ENCODE assay signal across 21 mouse cellular contexts in genomic region chrX:52795816-52796215, GRCm38 (mm10). TPM values are rescaled to one million over a fixed set of nuclear protein-coding genes. Genes with fewer than 3 reads are reported as not detected.
DNase-seq lines count a peak whose midpoint lies in the region; ATAC-seq lines count a peak whose summit lies in the region.
"Had no signal": no experiment of that assay in that cellular context is flagged by ENCODE, and none has a peak within 500 bp of the region (broad histone marks: within the 10 kb centered on the region; RNA-seq: fewer than 3 reads in every experiment).

No protein-coding gene starts in this region.

- 12% methylated on average over 8 of the region's 8 CpGs for WGBS in hindbrain, embryonic 11.5 days
- 20% methylated on average over 8 of the region's 8 CpGs for WGBS in hindbrain, embryonic 16.5 days
- 20% methylated on average over 8 of the region's 8 CpGs for WGBS in neural tube, embryonic 11.5 days
- WGBS in neural tube, embryonic 15.5 days, result 22% methylated on average over 8 of the region's 8 CpGs

- H3K4me2 ChIP-seq in hindbrain, embryonic 11.5 days (replicated peaks; ENCODE audit: low read depth, low read length), result no peak overlapping the region
- H3K4me2 ChIP-seq in hindbrain, embryonic 16.5 days (ENCODE audit: low read length), result no peak overlapping the region
- no peak overlapping the region for H3K4me2 ChIP-seq in neural tube, embryonic 11.5 days (ENCODE audit: low read depth)
- H3K4me2 ChIP-seq in neural tube, embryonic 15.5 days, result no peak overlapping the region
- H3K4me2 ChIP-seq: embryonic facial prominence, embryonic 13.5 days; hindbrain, embryonic 13.5 days; limb, embryonic 12.5 days; liver, embryonic 13.5 days had no signal

- DNase-seq in hindbrain, embryonic 11.5 days (ENCODE audit: low spot score), result peak; percentile 24
- peak; percentile 14 for DNase-seq in neural tube, embryonic 11.5 days (ENCODE audit: low spot score)
- DNase-seq in embryo, embryonic 10.5 days (ENCODE audit: low spot score), result peak; percentile 72
- peak; percentile 71 for DNase-seq in yolk sac, embryonic 10.5 days (ENCODE audit: low spot score)
- DNase-seq in adrenal gland, postnatal 36 days, result no peak
- no peak for DNase-seq in layer of hippocampus, adult 9-10 months (ENCODE audit: low spot score)
- DNase-seq: cerebellum, adult 11 months; cerebellum, postnatal 14 days; gastrocnemius, postnatal 10 days; kidney, postnatal 25 days; layer of hippocampus, adult 9-11 months; liver, embryonic 13.5 days; right cerebral cortex, postnatal 4 days; thymus, postnatal 36 days had no signal

- no peaks in the 10 kb centered on the region for H3K9me3 ChIP-seq in hindbrain, embryonic 11.5 days (ENCODE audit: control insufficient read depth, low read length)
- no peaks in the 10 kb centered on the region for H3K9me3 ChIP-seq in hindbrain, embryonic 16.5 days (ENCODE audit: control insufficient read depth, low read length)
- no peaks in the 10 kb centered on the region for H3K9me3 ChIP-seq in neural tube, embryonic 11.5 days (ENCODE audit: control insufficient read depth, low read length)
- no peaks in the 10 kb centered on the region for H3K9me3 ChIP-seq in neural tube, embryonic 15.5 days (replicated peaks)
- H3K9me3 ChIP-seq: embryonic facial prominence, embryonic 13.5 days; hindbrain, embryonic 13.5 days; limb, embryonic 12.5 days; liver, embryonic 13.5 days; megakaryocyte, embryonic 14.5 days had no signal

- H3K27ac ChIP-seq in hindbrain, embryonic 11.5 days (ENCODE audit: low read depth, low read length), result no peak overlapping the region
- H3K27ac ChIP-seq in hindbrain, embryonic 16.5 days (ENCODE audit: low read depth, low read length), result no peak overlapping the region
- H3K27ac ChIP-seq in neural tube, embryonic 11.5 days (ENCODE audit: low read depth, low read length), result no peak overlapping the region
- no peak overlapping the region for H3K27ac ChIP-seq in neural tube, embryonic 15.5 days (replicated peaks)
- H3K27ac ChIP-seq: embryonic facial prominence, embryonic 13.5 days; hindbrain, embryonic 13.5 days; limb, embryonic 12.5 days; liver, embryonic 13.5 days had no signal

- no peak for ATAC-seq in hindbrain, embryonic 11.5 days (ENCODE audit: low FRiP score)
- ATAC-seq in hindbrain, embryonic 16.5 days, result no peak
- no peak for ATAC-seq in neural tube, embryonic 11.5 days (ENCODE audit: insufficient read depth, low FRiP score, low TSS enrichment)
- no peak for ATAC-seq in neural tube, embryonic 15.5 days (ENCODE audit: low FRiP score)
- ATAC-seq: intestine, postnatal 0 days had no signal

- H3K4me1 ChIP-seq in hindbrain, embryonic 11.5 days (replicated peaks; ENCODE audit: control insufficient read depth, insufficient read depth, low read length), result no peaks in the 10 kb centered on the region
- no peaks in the 10 kb centered on the region; the same call in 1 of the 2 replicates for H3K4me1 ChIP-seq in hindbrain, embryonic 16.5 days (ENCODE audit: control insufficient read depth, insufficient read depth, low read depth, low read length)
- 0 out of 2 replicates have a peak, but pooled peaks cover 3% of the 10 kb centered on the region for H3K4me1 ChIP-seq in neural tube, embryonic 11.5 days (ENCODE audit: control insufficient read depth, insufficient read depth, low read length)
- H3K4me1 ChIP-seq in neural tube, embryonic 15.5 days, result peaks cover 4% of the 10 kb centered on the region
- H3K4me1 ChIP-seq: embryonic facial prominence, embryonic 13.5 days; liver, embryonic 13.5 days had no signal

- no peak overlapping the region for H3K4me3 ChIP-seq in hindbrain, embryonic 11.5 days (ENCODE audit: low read depth, low read length)
- no peak overlapping the region for H3K4me3 ChIP-seq in hindbrain, embryonic 16.5 days (ENCODE audit: low read length)
- H3K4me3 ChIP-seq in neural tube, embryonic 11.5 days (ENCODE audit: low read depth, low read length), result no peak overlapping the region
- no peak overlapping the region for H3K4me3 ChIP-seq in neural tube, embryonic 15.5 days (replicated peaks)
- H3K4me3 ChIP-seq: embryonic facial prominence, embryonic 13.5 days; hindbrain, embryonic 13.5 days; limb, embryonic 12.5 days; liver, embryonic 13.5 days; megakaryocyte, embryonic 14.5 days had no signal

- no peak overlapping the region for H3K9ac ChIP-seq in hindbrain, embryonic 11.5 days (ENCODE audit: low read depth, low read length)
- H3K9ac ChIP-seq in hindbrain, embryonic 16.5 days (ENCODE audit: low read depth, low read length), result no peak overlapping the region
- H3K9ac ChIP-seq in neural tube, embryonic 11.5 days (ENCODE audit: low read length), result no peak overlapping the region
- no peak overlapping the region for H3K9ac ChIP-seq in neural tube, embryonic 15.5 days (replicated peaks)
- H3K9ac ChIP-seq: embryonic facial prominence, embryonic 13.5 days; hindbrain, embryonic 13.5 days; limb, embryonic 12.5 days; liver, embryonic 13.5 days had no signal

- no peaks in the 10 kb centered on the region for H3K27me3 ChIP-seq in hindbrain, embryonic 11.5 days (ENCODE audit: control insufficient read depth, insufficient read depth, low read length)
- no peaks in the 10 kb centered on the region for H3K27me3 ChIP-seq in hindbrain, embryonic 16.5 days (replicated peaks; ENCODE audit: control insufficient read depth, insufficient read depth, low read length)
- H3K27me3 ChIP-seq in neural tube, embryonic 11.5 days (ENCODE audit: control insufficient read depth, insufficient read depth, low read length), result no peaks in the 10 kb centered on the region
- no peaks in the 10 kb centered on the region for H3K27me3 ChIP-seq in neural tube, embryonic 15.5 days (replicated peaks)
- H3K27me3 ChIP-seq: hindbrain, embryonic 13.5 days; liver, embryonic 13.5 days had no signal

- H3K36me3 ChIP-seq in hindbrain, embryonic 11.5 days (ENCODE audit: control insufficient read depth, insufficient read depth, low read length), result no peaks in the 10 kb centered on the region
- no peaks in the 10 kb centered on the region for H3K36me3 ChIP-seq in hindbrain, embryonic 16.5 days (ENCODE audit: control insufficient read depth, insufficient read depth, low read length)
- H3K36me3 ChIP-seq in neural tube, embryonic 11.5 days (ENCODE audit: control insufficient read depth, insufficient read depth, low read length), result no peaks in the 10 kb centered on the region
- H3K36me3 ChIP-seq in neural tube, embryonic 15.5 days, result no peaks in the 10 kb centered on the region
- H3K36me3 ChIP-seq: embryonic facial prominence, embryonic 13.5 days; hindbrain, embryonic 13.5 days; limb, embryonic 12.5 days; liver, embryonic 13.5 days had no signal

RNA-seq across cellular contexts. Expression of gene Ccdc160, which starts 4.8 kb away (rescaled TPM):
- 4.7 and 5.6 TPM in 2 replicates for polyA plus RNA-seq in hindbrain, embryonic 11.5 days (2014; fragmentation: Nextera tagmentation; extraction: Ambion mirVana)
- polyA plus RNA-seq in hindbrain, embryonic 16.5 days (2015; fragmentation: Nextera tagmentation; extraction: Ambion mirVana), result 6.9 and 8.4 TPM in 2 replicates
- polyA plus RNA-seq in neural tube, embryonic 11.5 days (2014; fragmentation: Nextera tagmentation; extraction: Ambion mirVana), result 4.6 and 5.9 TPM in 2 replicates
- polyA plus RNA-seq in neural tube, embryonic 15.5 days (2015; fragmentation: Nextera tagmentation; extraction: Ambion mirVana), result 6.7 and 7.7 TPM in 2 replicates
- total RNA-seq in adrenal gland, postnatal 36 days (2021), result 10 to 100 TPM; 16.9 to 21.1 TPM
- polyA plus RNA-seq: embryonic facial prominence, embryonic 13.5 days had no signal

Comparison
In these comparisons a context has a peak if more than half of its experiments do, and no peak if none do; other contexts are left out.
1. DNase-seq: peak in hindbrain, embryonic 11.5 days (single experiment), neural tube, embryonic 11.5 days (single experiment), embryo, embryonic 10.5 days (single experiment) and yolk sac, embryonic 10.5 days (single experiment); none in adrenal gland, postnatal 36 days (0 of 2) and layer of hippocampus, adult 9-10 months (single experiment).